Mouse (Mus musculus): ENCODE results near the gene Shb.

DNA sequence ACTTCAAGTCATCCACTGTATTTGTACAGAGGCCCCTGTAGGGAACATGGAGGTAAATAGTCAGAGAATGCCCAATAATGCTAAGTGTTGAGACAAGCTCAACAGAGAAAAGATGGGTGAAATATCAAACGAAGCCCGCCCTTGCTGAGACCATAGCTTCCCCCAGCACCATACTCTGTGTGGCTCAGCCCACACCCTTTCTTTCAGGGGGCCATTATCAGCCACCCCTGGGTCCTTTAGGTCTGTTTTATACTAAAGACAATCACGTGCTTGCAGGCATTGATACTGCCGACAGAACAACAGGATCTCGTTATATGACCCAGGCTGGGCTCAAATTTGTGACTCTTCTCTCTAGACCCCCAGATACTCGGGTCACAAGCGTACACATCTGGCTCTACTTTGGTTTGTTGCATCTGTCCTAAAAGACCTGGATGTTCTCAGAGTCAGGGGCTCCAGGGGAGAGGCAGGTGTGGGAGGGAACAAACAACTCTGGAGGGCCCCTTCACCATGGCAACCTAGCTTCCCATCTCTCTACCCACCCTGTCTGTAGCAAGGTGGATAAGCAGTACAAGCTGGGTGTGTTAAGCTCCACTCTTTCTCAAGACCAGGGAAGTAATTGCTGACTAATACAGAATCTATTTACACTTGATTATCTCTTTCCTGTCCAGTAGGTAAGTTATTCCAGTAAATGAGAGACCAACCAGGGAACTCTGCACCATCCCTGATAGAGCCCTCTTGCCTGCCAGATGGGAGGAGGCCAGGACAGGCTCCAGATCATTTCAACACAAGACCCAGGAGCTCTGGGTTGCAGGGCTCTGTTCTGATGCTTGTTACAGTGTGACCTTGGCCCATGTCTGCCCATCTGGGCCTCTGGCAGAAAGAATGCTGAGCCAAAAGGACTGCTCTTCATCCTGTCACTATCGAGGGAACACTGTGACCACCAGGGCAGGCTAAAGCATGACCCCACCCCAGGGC lies 48.7 kb downstream of the Shb start:
- no peak for TF ChIP-seq CTCF (IDR thresholded peaks at IDR 0.05; ENCODE audit: extremely low read depth, insufficient read depth, low read length)
- no peak for TF ChIP-seq POLR2A (IDR thresholded peaks at IDR 0.05; ENCODE audit: extremely low read depth, insufficient read depth, low read length)

All from cortical plate, adult 2 months (tissue).